Mouse (Mus musculus) adrenal gland, adult (tissue): Measurements from ENCODE around the gene Snx9.

Experiments
- DNase-seq, 2 experiments: peaks; one replicate each; pipeline ENCODE4 v3.0.0; 2022 to 2023; ENCODE audit warnings: low spot score in 1 of 2; ENCODE audit not compliant: inconsistent age in 2 of 2

Gene Snx9

GRCm38 (mm10) chr17:5842988-5843640 lies 2.0 kb downstream of the Snx9 start:
- peak in 1 of 2 experiments; percentile 58 for DNase-seq

- no peak for DNase-seq
Measured at GRCm38 (mm10) chr17:5843641-5843990, 2.5 kb downstream of the Snx9 start.

GRCm38 (mm10) chr17:5845376-5845775 lies 4.2 kb downstream of the Snx9 start:
- DNase-seq = no peak

GRCm38 (mm10) chr17:5846101-5846500 lies 5.0 kb downstream of the Snx9 start:
- DNase-seq = no peak

- DNase-seq = no peak
Measured at GRCm38 (mm10) chr17:5848706-5849415, 7.7 kb downstream of the Snx9 start.

- peak; percentile 86 to 95 for DNase-seq
Measured at GRCm38 (mm10) chr17:5849421-5849910, 8.3 kb downstream of the Snx9 start.

- DNase-seq = no peak
Measured at GRCm38 (mm10) chr17:5850031-5850430, 8.9 kb downstream of the Snx9 start.

GRCm38 (mm10) chr17:5850476-5850875 lies 9.3 kb downstream of the Snx9 start:
- DNase-seq = no peak

GRCm38 (mm10) chr17:5853936-5854335 lies 12.8 kb downstream of the Snx9 start:
- DNase-seq = peak in 1 of 2 experiments; percentile 43

- DNase-seq = no peak
Measured at GRCm38 (mm10) chr17:5855560-5855959, 14.4 kb downstream of the Snx9 start.

- DNase-seq = peak in 1 of 2 experiments; percentile 46
Measured at GRCm38 (mm10) chr17:5856426-5856825, 15.3 kb downstream of the Snx9 start.

- DNase-seq = no peak
Measured at GRCm38 (mm10) chr17:5857206-5857605, 16.1 kb downstream of the Snx9 start.

- DNase-seq = no peak
Measured at GRCm38 (mm10) chr17:5858209-5858608, 17.1 kb downstream of the Snx9 start.

- peak in 1 of 2 experiments; percentile 7 for DNase-seq
Measured at GRCm38 (mm10) chr17:5862285-5862684, 21.2 kb downstream of the Snx9 start.

- peak in 1 of 2 experiments; percentile 10 for DNase-seq
Measured at GRCm38 (mm10) chr17:5862869-5863268, 21.7 kb downstream of the Snx9 start.

GRCm38 (mm10) chr17:5863745-5864144 lies 22.6 kb downstream of the Snx9 start:
- peak; percentile 0 to 10 for DNase-seq

- peak in 1 of 2 experiments; percentile 0 for DNase-seq
Measured at GRCm38 (mm10) chr17:5867456-5867855, 26.3 kb downstream of the Snx9 start.

- DNase-seq = peak; percentile 22 to 51
Measured at GRCm38 (mm10) chr17:5868319-5869031, 27.3 kb downstream of the Snx9 start.

- peak; percentile 11 to 60 for DNase-seq
Measured at GRCm38 (mm10) chr17:5869461-5869860, 28.3 kb downstream of the Snx9 start.

GRCm38 (mm10) chr17:5870002-5870401 lies 28.9 kb downstream of the Snx9 start:
- peak; percentile 8 to 54 for DNase-seq

GRCm38 (mm10) chr17:5870696-5871095 lies 29.6 kb downstream of the Snx9 start:
- peak; percentile 1 to 19 for DNase-seq

GRCm38 (mm10) chr17:5872506-5872905 lies 31.4 kb downstream of the Snx9 start:
- DNase-seq = peak; percentile 79 to 83
